Mouse (Mus musculus): Measurements from ENCODE around the gene Mecr. TPM values are rescaled to one million over a fixed set of nuclear protein-coding genes. Genes with fewer than 3 reads are reported as not detected.

Gene Mecr
- total RNA-seq (2012; rRNA removed) (71.5 and 92.1 TPM in 2 replicates), polyA plus RNA-seq (2012; ENCODE audit: insufficient read depth in 1 of 2, insufficient read length in 2 of 2, low read depth in 1 of 2, low replicate concordance in 2 of 2, missing spikeins in 1 of 2) (100 to 1,000 TPM in 1 of 2 experiments, not detected in 1; 137 TPM)

DNA sequence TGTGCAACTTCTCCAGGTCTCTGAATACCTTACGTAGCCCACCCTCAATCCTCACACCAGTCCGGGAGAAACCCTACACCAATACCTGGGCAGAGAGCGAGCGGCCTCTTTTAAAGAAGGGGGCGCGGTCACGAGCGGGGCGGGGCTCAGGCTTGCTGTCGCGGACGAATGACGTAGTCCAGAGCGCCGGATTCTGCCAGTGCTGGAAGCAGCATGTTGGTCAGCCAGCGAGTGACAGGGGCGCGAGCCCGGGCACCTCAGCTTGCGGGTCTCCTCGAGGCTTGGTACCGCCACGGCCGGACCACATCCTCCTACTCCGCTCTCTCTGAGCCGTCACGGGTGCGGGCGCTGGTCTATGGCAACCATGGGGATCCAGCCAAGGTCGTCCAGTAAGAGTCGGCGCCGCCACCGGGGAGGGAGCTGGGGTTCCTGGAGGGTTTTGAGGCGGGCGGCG lies at the start of gene Mecr:
TSS of gene Mecr (plus strand) at position 181 of the 454 bp plus-strand sequence.
- H3K36me3 ChIP-seq (ENCODE audit: control insufficient read depth in 1 of 2, insufficient read depth in 2 of 2, low read length in 2 of 2): peaks cover 0 to 5% of the 10 kb centered on the region in 2 experiments; a peak in 1 of 4 replicates
- H3K4me3 ChIP-seq (ENCODE audit: control insufficient read depth in 1 of 2, insufficient read depth in 1 of 2, low read depth in 2 of 2, low read length in 2 of 2): peak within 1 kb of the TSS; percentile 94 to 95
- H3K79me2 ChIP-seq (ENCODE audit: control insufficient read depth, insufficient read depth, low read length, poor library complexity): peaks cover 17% of the 10 kb centered on the region
- H3K9me3 ChIP-seq (replicated peaks; ENCODE audit: insufficient read depth, low read length): no peaks in the 10 kb centered on the region
- peak within 1 kb of the TSS; percentile 93 for H3K9ac ChIP-seq (ENCODE audit: control insufficient read depth, low read depth, low read length, poor library complexity, severe bottlenecking)
- peaks cover 0 to 3% of the 10 kb centered on the region in 2 experiments; a peak in 1 of 4 replicates for H3K4me1 ChIP-seq (ENCODE audit: control insufficient read depth in 1 of 2, insufficient read depth in 2 of 2, low read length in 2 of 2)
- H3K27me3 ChIP-seq (ENCODE audit: control insufficient read depth in 1 of 2, insufficient read depth in 2 of 2, low read length in 2 of 2): no peaks in the 10 kb centered on the region
- no peak within 1 kb of the TSS; the same call in 1 of the 2 replicates for H3K27ac ChIP-seq (ENCODE audit: control insufficient read depth, low read depth, low read length)
- DNase-seq (ENCODE audit: low read depth, low spot score): peak; percentile 92
- no peak for TF ChIP-seq TAL1 (IDR thresholded peaks at IDR 0.05; ENCODE audit: low read length)
- peak; percentile 89; the same call in 1 of the 2 replicates for TF ChIP-seq MYC (IDR thresholded peaks at IDR 0.05; ENCODE audit: low read depth, low read length)
- peak; percentile 61 for TF ChIP-seq ELF1 (IDR thresholded peaks at IDR 0.05; ENCODE audit: low read depth, low read length)
- TF ChIP-seq NRF1 (IDR thresholded peaks at IDR 0.05; ENCODE audit: insufficient read depth, low read depth, low read length, poor library complexity, severe bottlenecking): no peak
- peak; percentile 89 for TF ChIP-seq TBP (IDR thresholded peaks at IDR 0.05; ENCODE audit: low read depth, low read length)
- TF ChIP-seq USF2 (IDR thresholded peaks at IDR 0.05; ENCODE audit: borderline replicate concordance in 1 of 2, insufficient read depth in 1 of 2, low read depth in 1 of 2, low read length in 2 of 2): no peak
- peak; percentile 80 to 93; a peak in 3 of 4 replicates for TF ChIP-seq POLR2A (IDR thresholded peaks at IDR 0.05; ENCODE audit: control insufficient read depth in 1 of 2, insufficient read depth in 1 of 2, low read depth in 1 of 2, low read length in 2 of 2, poor library complexity in 1 of 2)
- TF ChIP-seq USF1 (IDR thresholded peaks at IDR 0.05; ENCODE audit: low read depth, low read length): peak; percentile 85
- TF ChIP-seq SIN3A (IDR thresholded peaks at IDR 0.05; ENCODE audit: low read length): peak; percentile 99
- peak; percentile 99 for TF ChIP-seq MXI1 (IDR thresholded peaks at IDR 0.05; ENCODE audit: low read depth, low read length)
- no peak for TF ChIP-seq POLR2AphosphoS5 (IDR thresholded peaks at IDR 0.05; ENCODE audit: borderline replicate concordance, low read depth, low read length)
- TF ChIP-seq POLR2AphosphoS2 (IDR thresholded peaks at IDR 0.05; ENCODE audit: low read length): peak; percentile 89
- no peak for TF ChIP-seq CTCF (IDR thresholded peaks at IDR 0.05 in 2 of 3, conservative IDR thresholded peaks at IDR 0.05 in 1 of 3; ENCODE audit: control insufficient read depth in 1 of 3, insufficient read depth in 1 of 3, low read depth in 2 of 3, low read length in 3 of 3, poor library complexity in 1 of 3, severe bottlenecking in 1 of 3)
- peak; percentile 60 for TF ChIP-seq TCF12 (IDR thresholded peaks at IDR 0.05; ENCODE audit: low read depth, low read length)
- TF ChIP-seq E2F4 (IDR thresholded peaks at IDR 0.05; ENCODE audit: borderline replicate concordance, low read depth, low read length): no peak
- no peak; the same call in 1 of the 2 replicates for TF ChIP-seq KAT2A (conservative IDR thresholded peaks at IDR 0.05; ENCODE audit: low read depth, low read length)
- TF ChIP-seq ETS1 (IDR thresholded peaks at IDR 0.05; ENCODE audit: low read depth, low read length): no peak
- peak; percentile 54; the same call in 1 of the 2 replicates for TF ChIP-seq MAZ (IDR thresholded peaks at IDR 0.05; ENCODE audit: low read depth, low read length)
- TF ChIP-seq UBTF (IDR thresholded peaks at IDR 0.05; ENCODE audit: borderline replicate concordance, insufficient read depth, low read depth, low read length): no peak
- TF ChIP-seq MEF2A (IDR thresholded peaks at IDR 0.05; ENCODE audit: extremely low read depth, insufficient replicate concordance, low read depth, low read length, poor library complexity, severe bottlenecking): no peak
- peak; percentile 92 for TF ChIP-seq MAX (IDR thresholded peaks at IDR 0.05; ENCODE audit: low read length)
- TF ChIP-seq ZC3H11A (IDR thresholded peaks at IDR 0.05; ENCODE audit: low read depth, low read length): 0 out of 2 replicates have a peak, but pooled peaks have one; percentile 20
- TF ChIP-seq GATA1 (IDR thresholded peaks at IDR 0.05; ENCODE audit: low read depth, low read length): no peak
- no peak for TF ChIP-seq MYB (IDR thresholded peaks at IDR 0.05; ENCODE audit: low read depth, low read length)
- no peak for TF ChIP-seq RAD21 (IDR thresholded peaks at IDR 0.05; ENCODE audit: low read depth, low read length)
- TF ChIP-seq SMC3 (IDR thresholded peaks at IDR 0.05; ENCODE audit: low read depth, low read length): no peak
- no peak for TF ChIP-seq EP300 (IDR thresholded peaks at IDR 0.05; ENCODE audit: low read depth in 1 of 2, low read length in 2 of 2)
- TF ChIP-seq ZNF384 (IDR thresholded peaks at IDR 0.05; ENCODE audit: low read depth, low read length): no peak
- TF ChIP-seq HCFC1 (IDR thresholded peaks at IDR 0.05; ENCODE audit: low read depth, low read length): peak; percentile 92
- 0 out of 2 replicates have a peak, but pooled peaks have one; percentile 39 for TF ChIP-seq BHLHE40 (IDR thresholded peaks at IDR 0.05; ENCODE audit: borderline replicate concordance, low read depth, low read length)
- TF ChIP-seq CHD1 (IDR thresholded peaks at IDR 0.05; ENCODE audit: low read depth, low read length): no peak
- TF ChIP-seq NELFE (IDR thresholded peaks at IDR 0.05; ENCODE audit: low read depth, low read length): peak; percentile 92
- no peak for TF ChIP-seq MAFK (IDR thresholded peaks at IDR 0.05; ENCODE audit: borderline replicate concordance, low read depth, low read length)
- no peak for TF ChIP-seq ZKSCAN1 (IDR thresholded peaks at IDR 0.05; ENCODE audit: low read depth, low read length)
- TF ChIP-seq GABPA (IDR thresholded peaks at IDR 0.05; ENCODE audit: low read depth, low read length): no peak
- no peak for TF ChIP-seq CHD2 (IDR thresholded peaks at IDR 0.05; ENCODE audit: low read length)
- TF ChIP-seq RCOR1 (IDR thresholded peaks at IDR 0.05; ENCODE audit: low read depth, low read length): no peak

All from MEL (cell line).